Mouse (Mus musculus) C2C12 (cell line): ENCODE results near the gene H2-DMb2.

ENCODE experiments used
- CTCF ChIP-seq: IDR thresholded peaks from one replicate; pipeline ENCODE4 v1.5.1; 2011; ENCODE audit not compliant: control insufficient read depth, insufficient read depth, insufficient read length
- MAX ChIP-seq: IDR thresholded peaks from one replicate; pipeline ENCODE4 v1.6.1; 2011; ENCODE audit warnings: mild to moderate bottlenecking, control low read depth
- MYOG ChIP-seq: IDR thresholded peaks from one replicate; pipeline ENCODE4 v1.6.1; 2011; ENCODE audit not compliant: control insufficient read depth, insufficient read length; ENCODE audit errors: extremely low read depth
- USF1 ChIP-seq: IDR thresholded peaks from one replicate; pipeline ENCODE4 v1.6.1; 2011; ENCODE audit warnings: low read depth, mild to moderate bottlenecking, control low read depth, moderate library complexity

DNA sequence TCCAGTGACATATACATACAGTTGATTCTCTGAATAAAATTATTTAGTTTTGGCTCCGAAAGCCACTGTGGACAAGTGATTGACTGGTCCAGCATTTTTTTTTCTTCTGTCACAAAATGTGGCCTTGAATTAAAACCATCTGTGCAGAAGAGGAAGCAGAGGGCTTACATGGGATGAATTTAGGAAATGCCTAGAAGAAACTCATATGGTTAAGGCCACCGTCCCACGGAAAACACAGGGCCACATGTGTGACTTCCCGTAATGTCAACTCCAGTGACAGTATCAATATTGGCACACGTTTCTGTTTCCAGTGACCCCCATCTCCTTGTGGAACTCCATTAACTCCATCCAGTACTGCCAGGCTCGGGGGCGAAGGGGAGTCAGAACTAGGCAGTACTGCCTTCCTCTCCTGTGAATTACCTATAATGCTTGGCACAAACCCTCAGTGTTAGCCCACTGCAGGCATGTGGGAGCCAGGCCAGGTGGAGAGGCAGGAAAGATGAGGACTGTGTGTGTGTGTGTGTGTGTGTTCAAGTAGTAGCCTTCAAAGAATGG is 574 bp upstream of the H2-DMb2 start:
- TF ChIP-seq CTCF (no peak), MYOG (no peak), USF1 (no peak), MAX (no peak)
